In genomic region chr10:75293288-75293687, GRCm38 (mm10) we compare ENCODE assay signal across 24 mouse cellular contexts.
"Had no signal": no experiment of that assay in that cellular context is flagged by ENCODE, and none has a peak within 500 bp of the region (broad histone marks: within the 10 kb centered on the region; RNA-seq: fewer than 3 reads in every experiment).

No protein-coding gene starts in this region.

- H3K9me3 ChIP-seq: heart, embryonic 13.5 days; heart, embryonic 15.5 days; hindbrain, embryonic 13.5 days; hindbrain, embryonic 15.5 days; intestine, embryonic 15.5 days; kidney, embryonic 15.5 days; limb, embryonic 13.5 days; limb, embryonic 15.5 days had no signal

- ATAC-seq: forebrain, postnatal 0 days; hindbrain, postnatal 0 days; intestine, embryonic 15.5 days had no signal

- H3K27ac ChIP-seq: heart, embryonic 15.5 days; hindbrain, embryonic 13.5 days; hindbrain, embryonic 15.5 days; hindbrain, postnatal 0 days; kidney, postnatal 0 days; limb, embryonic 13.5 days; limb, embryonic 15.5 days; liver, embryonic 14.5 days had no signal

- H3K4me3 ChIP-seq: heart, embryonic 13.5 days; heart, embryonic 15.5 days; hindbrain, embryonic 13.5 days; hindbrain, embryonic 15.5 days; intestine, embryonic 15.5 days; kidney, embryonic 15.5 days; limb, embryonic 13.5 days; limb, embryonic 15.5 days had no signal

- H3K27me3 ChIP-seq: heart, embryonic 13.5 days; heart, embryonic 15.5 days; hindbrain, embryonic 13.5 days; hindbrain, embryonic 15.5 days; intestine, embryonic 15.5 days; kidney, embryonic 15.5 days; limb, embryonic 13.5 days; limb, embryonic 15.5 days had no signal

- H3K36me3 ChIP-seq: intestine, embryonic 15.5 days had no signal

- DNase-seq: forebrain, postnatal 0 days; gastrocnemius, postnatal 14 days; gastrocnemius, postnatal 36 days; heart, adult 18-20 months; kidney, adult 11 months; kidney, adult 2 months; kidney, adult 9 months; kidney, postnatal 14 days; kidney, postnatal 36 days; layer of hippocampus, adult 9-11 months; layer of hippocampus, postnatal 36 days; left cerebral cortex, postnatal 4 days had no signal

- H3K4me2 ChIP-seq: heart, embryonic 11.5 days; heart, embryonic 13.5 days; heart, embryonic 15.5 days; hindbrain, embryonic 13.5 days; hindbrain, embryonic 15.5 days; intestine, embryonic 15.5 days; kidney, embryonic 15.5 days; limb, embryonic 13.5 days; limb, embryonic 15.5 days had no signal

- H3K9ac ChIP-seq: forebrain, postnatal 0 days; heart, embryonic 13.5 days; heart, embryonic 15.5 days; hindbrain, embryonic 13.5 days; hindbrain, embryonic 15.5 days; intestine, embryonic 15.5 days; kidney, embryonic 15.5 days; limb, embryonic 13.5 days; limb, embryonic 15.5 days; liver, embryonic 14.5 days had no signal

- H3K4me1 ChIP-seq: hindbrain, embryonic 15.5 days; intestine, embryonic 15.5 days; limb, embryonic 15.5 days had no signal
